Mouse (Mus musculus) heart, postnatal 0 days (tissue): Measurements from ENCODE around the gene Sec61a1. TPM values are rescaled to one million over a fixed set of nuclear protein-coding genes. Genes with fewer than 3 reads are reported as not detected.
A peak's percentile ranks its signal among the peaks of the same experiment; 100 is the strongest.

Experiments used
- ATAC-seq: fragments of 200-750 bp; cut with Nextera tagmentation; 2 replicates; pipeline ENCODE4 v1.8.0; 2017; ENCODE audit warnings: low read depth, moderate number of reproducible peaks, moderate library complexity; ENCODE audit not compliant: insufficient read depth
- DNase-seq: peaks from one replicate; pipeline ENCODE4 v3.0.0-alpha.2; 2016; ENCODE audit warnings: low spot score
- H3K27ac ChIP-seq: fragments of 300-500 bp; sonication (generic); 2 replicates; pipeline ENCODE4 v1.5.1; 2014; ENCODE audit warnings: low read depth, mild to moderate bottlenecking
- H3K27me3 ChIP-seq: fragments of 300-500 bp; sonication (generic); 2 replicates; pipeline ENCODE4 v1.6.1; 2014; ENCODE audit warnings: low read length, mixed read lengths; ENCODE audit not compliant: control insufficient read depth, insufficient read depth
- H3K36me3 ChIP-seq: fragments of 300-500 bp; sonication (generic); replicated peaks from 2 replicates; pipeline ENCODE4 v1.6.1; 2014; ENCODE audit warnings: low read length, mixed read lengths; ENCODE audit not compliant: control insufficient read depth, insufficient read depth
- H3K4me1 ChIP-seq: fragments of 300-500 bp; sonication (generic); 2 replicates; pipeline ENCODE4 v1.6.1; 2014; ENCODE audit warnings: antibody characterized with exemption; ENCODE audit not compliant: control insufficient read depth, insufficient read depth
- H3K4me2 ChIP-seq: fragments of 300-500 bp; sonication (generic); 2 replicates; pipeline ENCODE4 v1.6.1; 2014; ENCODE audit warnings: low read depth, mild to moderate bottlenecking, low read length, moderate library complexity
- H3K4me3 ChIP-seq: fragments of 300-500 bp; sonication (generic); 2 replicates; pipeline ENCODE4 v1.5.1; 2014; ENCODE audit warnings: low read depth, low read length
- H3K9ac ChIP-seq: fragments of 300-500 bp; sonication (generic); replicated peaks from 2 replicates; pipeline ENCODE4 v1.6.1; 2014; ENCODE audit warnings: low read depth, low read length, mixed read lengths
- H3K9me3 ChIP-seq: fragments of 300-500 bp; sonication (generic); replicated peaks from 2 replicates; pipeline ENCODE4 v1.6.1; 2016; ENCODE audit warnings: low read length; ENCODE audit not compliant: control insufficient read depth
- CTCF ChIP-seq: IDR thresholded peaks from 2 replicates; pipeline ENCODE4 v1.5.1; 2016; ENCODE audit warnings: antibody characterized with exemption, control low read depth, low read depth
- EP300 ChIP-seq: IDR thresholded peaks from 2 replicates; pipeline ENCODE4 v1.6.1; 2016; ENCODE audit warnings: antibody characterized with exemption, low read depth
- WGBS: fragments of 180-500 bp; shearing (Covaris S2); extraction: QIAGEN DNeasy Blood & Tissue Kit; methylation state at CpG from one replicate; pipeline ENCODE4 v1.1.7; 2014; 5-methylcytosine and 5-hydroxymethylcytosine counted together
- polyA plus RNA-seq: library from polyadenylated mRNA; unstranded; fragments of >200 nt; fragmentation: Nextera tagmentation; extraction: Ambion mirVana; gene quantifications from 2 replicates; pipeline ENCODE4 v1.2.1, GENCODE M21; 2015
- total RNA-seq: library from RNA; depleted of rRNA; stranded (reverse); fragments of >200 nt; gene quantifications from 2 replicates; pipeline ENCODE4 v1.2.3, GENCODE M21; 2014; ENCODE audit warnings: low replicate concordance

Sec61a1 gene
- total and polyA plus RNA-seq, 2 experiments from 2014 or later, result 85.9 to 131 TPM

DNA sequence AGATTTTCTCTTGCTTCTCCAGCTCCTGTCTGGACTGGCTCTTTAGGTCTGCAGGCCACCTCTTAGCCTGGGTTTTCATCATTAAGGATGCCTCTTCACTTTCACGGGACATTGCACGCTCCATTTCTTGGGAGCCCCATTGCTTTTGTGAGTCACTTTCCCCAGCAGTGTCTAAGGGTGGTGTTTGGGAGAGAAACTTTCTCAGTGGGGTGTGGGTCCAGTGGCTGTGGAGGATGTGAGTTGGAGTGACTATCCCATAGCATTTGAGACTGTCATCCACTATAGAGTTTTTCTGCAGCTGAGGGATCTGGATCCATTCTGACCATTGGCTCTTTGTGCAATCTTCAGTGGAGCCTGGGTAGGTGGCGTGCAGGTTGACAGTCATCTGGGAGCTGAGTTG is 4.7 kb upstream of the Sec61a1 start:
- Histone ChIP-seq H3K9ac (no peak overlapping the region), H3K4me3 (no peak overlapping the region), H3K9me3 (no peaks in the 10 kb centered on the region), H3K36me3 (no peaks in the 10 kb centered on the region), H3K27ac (no peak overlapping the region), H3K27me3 (no peaks in the 10 kb centered on the region), H3K4me2 (no peak overlapping the region), H3K4me1 (peaks cover 7% of the 10 kb centered on the region; the same call in 1 of the 2 replicates)
- no peak for DNase-seq
- WGBS, result 76% methylated on average over 3 of the region's 3 CpGs
- no peak for ATAC-seq
- TF ChIP-seq EP300, result no peak
- TF ChIP-seq CTCF, result no peak

DNA sequence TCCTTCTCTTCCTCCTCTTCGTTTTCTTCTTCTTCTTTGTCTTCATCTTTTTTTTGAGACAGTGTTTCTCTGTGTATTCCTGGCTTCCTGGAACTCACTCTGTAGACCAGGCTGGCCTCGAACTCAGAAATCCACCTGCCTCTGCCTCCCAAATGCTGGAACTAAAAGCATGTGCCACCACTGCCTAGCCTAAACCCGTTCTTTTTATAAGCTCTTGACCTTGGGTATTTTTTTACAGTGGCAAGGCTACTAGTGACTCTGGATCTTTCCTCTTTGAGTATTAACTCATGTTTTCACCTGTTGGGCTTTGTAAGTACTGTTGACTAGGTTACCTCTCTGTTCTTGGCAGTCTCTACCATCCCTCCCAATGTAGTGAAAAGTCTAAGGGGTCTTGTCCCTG is 4.3 kb upstream of the Sec61a1 start:
- DNase-seq, result no peak
- Histone ChIP-seq H3K9ac (no peak overlapping the region), H3K4me1 (peaks cover 7% of the 10 kb centered on the region; the same call in 1 of the 2 replicates), H3K27me3 (no peaks in the 10 kb centered on the region), H3K27ac (no peak overlapping the region), H3K36me3 (no peaks in the 10 kb centered on the region), H3K4me2 (no peak overlapping the region), H3K4me3 (no peak overlapping the region), H3K9me3 (no peaks in the 10 kb centered on the region)
- ATAC-seq, result no peak
- no peak for TF ChIP-seq CTCF
- no peak for TF ChIP-seq EP300
- 55% methylated on average over 3 of the region's 3 CpGs for WGBS

DNA sequence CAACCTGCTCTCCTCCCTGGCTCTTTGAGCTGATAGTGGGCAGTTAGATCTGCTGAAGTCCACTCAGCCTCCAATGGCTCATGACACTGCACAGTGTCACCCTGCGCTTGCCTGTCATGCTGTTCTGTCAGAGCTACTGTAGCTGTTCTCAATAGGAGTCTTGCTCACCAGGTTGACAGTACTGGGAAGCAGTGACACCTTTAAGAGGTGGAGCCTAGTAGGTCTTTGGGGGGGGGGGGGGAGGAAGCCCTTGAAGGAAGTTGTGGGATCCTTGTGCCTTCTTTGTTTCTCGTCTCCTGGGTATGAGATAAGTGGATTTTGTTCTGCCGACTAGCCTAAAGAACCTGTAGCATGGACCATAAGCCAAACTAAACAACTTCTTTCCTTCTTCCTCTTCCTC is 3.9 kb upstream of the Sec61a1 start:
- Histone ChIP-seq H3K27me3 (no peaks in the 10 kb centered on the region), H3K4me1 (peaks cover 11% of the 10 kb centered on the region; the same call in 1 of the 2 replicates), H3K36me3 (no peaks in the 10 kb centered on the region), H3K9ac (no peak overlapping the region), H3K4me3 (no peak overlapping the region), H3K4me2 (no peak overlapping the region), H3K27ac (no peak overlapping the region), H3K9me3 (no peaks in the 10 kb centered on the region)
- ATAC-seq (no peak), DNase-seq (no peak)
- WGBS, result 24% methylated on average over 3 of the region's 3 CpGs
- no peak for TF ChIP-seq EP300
- TF ChIP-seq CTCF, result no peak

DNA sequence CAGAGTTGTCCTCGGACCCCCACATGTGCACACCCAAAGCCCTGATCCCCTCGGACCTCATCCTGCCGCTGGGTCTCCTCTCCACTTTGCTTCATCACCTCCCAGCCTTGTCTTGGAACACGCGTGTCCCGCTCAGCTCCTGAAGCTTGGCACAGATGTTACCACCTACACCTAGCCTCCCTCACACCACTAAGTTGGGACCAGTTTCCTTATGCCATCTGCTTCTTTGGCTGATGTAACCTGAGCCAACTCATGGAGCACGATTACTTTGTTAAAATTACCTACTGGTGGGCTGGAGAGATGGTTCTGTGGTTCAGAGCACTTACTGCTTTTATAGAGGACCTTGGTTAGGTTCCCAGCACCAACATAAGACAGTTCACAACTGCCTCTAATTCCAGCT is 3.1 kb upstream of the Sec61a1 start:
- no peak for ATAC-seq
- WGBS, result 85% methylated on average over 7 of the region's 7 CpGs

GRCm38 (mm10) chr6:88517701-88518403 is 853 bp downstream of the Sec61a1 start:
- peak overlapping the region; percentile 86 for H3K4me2 ChIP-seq
- H3K4me3 ChIP-seq, result peak overlapping the region; percentile 97
- TF ChIP-seq EP300 (no peak), CTCF (no peak)
- peaks cover 29% of the 10 kb centered on the region for H3K4me1 ChIP-seq
- ATAC-seq, result no peak
- H3K9ac ChIP-seq, result peak overlapping the region; percentile 96
- DNase-seq, result no peak
- peaks cover 32% of the 10 kb centered on the region for H3K36me3 ChIP-seq
- WGBS, result 4% methylated on average over 18 of the region's 18 CpGs
- peak overlapping the region; percentile 87 for H3K27ac ChIP-seq
- H3K27me3 ChIP-seq, result no peaks in the 10 kb centered on the region
- H3K9me3 ChIP-seq, result no peaks in the 10 kb centered on the region

More for the DNA sequence above, 3.1 kb upstream of the Sec61a1 start:
- TF ChIP-seq CTCF (no peak), EP300 (no peak)
- DNase-seq, result no peak
- Histone ChIP-seq H3K27ac (no peak overlapping the region), H3K36me3 (no peaks in the 10 kb centered on the region), H3K4me2 (no peak overlapping the region), H3K27me3 (no peaks in the 10 kb centered on the region), H3K9me3 (no peaks in the 10 kb centered on the region), H3K9ac (no peak overlapping the region), H3K4me1 (peaks cover 12% of the 10 kb centered on the region; the same call in 1 of the 2 replicates), H3K4me3 (no peak overlapping the region)

DNA sequence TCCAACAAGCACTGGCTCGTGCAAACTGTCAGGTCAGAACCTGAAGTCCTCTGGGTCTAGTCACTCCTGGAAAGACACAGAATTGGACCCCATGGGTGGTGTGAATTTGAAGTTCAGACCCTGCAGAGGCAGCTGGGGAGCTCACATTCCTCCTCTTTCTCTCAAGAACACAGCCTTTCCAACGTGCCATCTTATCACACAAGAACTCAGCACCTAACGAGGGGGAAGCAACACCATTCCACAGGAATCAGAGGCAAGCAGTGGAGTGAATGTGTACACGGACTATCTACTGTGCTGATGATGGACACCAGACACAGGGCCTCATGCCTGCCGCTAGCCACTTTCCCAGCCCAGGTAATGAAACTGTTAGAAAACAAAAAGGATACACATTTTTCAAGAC is 2.0 kb downstream of the Sec61a1 start:
- Histone ChIP-seq H3K4me3 (peak overlapping the region; percentile 97), H3K27me3 (no peaks in the 10 kb centered on the region), H3K27ac (no peak overlapping the region), H3K4me2 (peak overlapping the region; percentile 86), H3K4me1 (peaks cover 29% of the 10 kb centered on the region), H3K36me3 (peaks cover 44% of the 10 kb centered on the region), H3K9me3 (no peaks in the 10 kb centered on the region), H3K9ac (0 out of 2 replicates have a peak overlapping the region, but pooled peaks have one; percentile 9)
- no peak for DNase-seq
- ATAC-seq, result no peak
- WGBS, result 5% methylated on average over 5 of the region's 5 CpGs
- TF ChIP-seq CTCF (no peak), EP300 (no peak)
